8 mouse cellular contexts compared by ENCODE assay signal in genomic region chr11:58322824-58323569, GRCm38 (mm10). TPM values are rescaled to one million over a fixed set of nuclear protein-coding genes. Genes with fewer than 3 reads are reported as not detected.
A peak's percentile ranks its signal among the peaks of the same experiment; 100 is the strongest.
DNase-seq lines count a peak whose midpoint lies in the region; ATAC-seq lines count a peak whose summit lies in the region.

No protein-coding gene starts in this region.

- H3K4me3 ChIP-seq in intestine, embryonic 16.5 days (ENCODE audit: low read length) = peak overlapping the region; percentile 86

- peak overlapping the region; percentile 87 for H3K9ac ChIP-seq in intestine, embryonic 16.5 days (ENCODE audit: low read depth, low read length)

- DNase-seq in adrenal gland, adult 8-10 months = peak; percentile 97
- peak; percentile 91 for DNase-seq in embryo, embryonic 11.5 days (ENCODE audit: low read depth, low spot score)
- DNase-seq in gastrocnemius, postnatal 36 days = peak; percentile 96
- peak; percentile 97 to 98 for DNase-seq in left cerebral cortex, postnatal 25 days (ENCODE audit: low spot score in 2 of 2)
- DNase-seq in mesoderm, embryonic 11.5 days (ENCODE audit: low read depth, low spot score) = peak; percentile 96
- peak; percentile 96 for DNase-seq in right cerebral cortex, postnatal 25 days
- peak; percentile 96 to 97 for DNase-seq in urinary bladder, postnatal 36 days (ENCODE audit: low spot score in 2 of 2)

- no peaks in the 10 kb centered on the region for H3K27me3 ChIP-seq in intestine, embryonic 16.5 days (replicated peaks; ENCODE audit: control insufficient read depth, insufficient read depth, low read length)

- peaks cover 4% of the 10 kb centered on the region; the same call in 1 of the 2 replicates for H3K36me3 ChIP-seq in intestine, embryonic 16.5 days (ENCODE audit: control insufficient read depth, insufficient read depth, low read length)

- peak; percentile 99 for ATAC-seq in intestine, embryonic 16.5 days

- peak overlapping the region; percentile 91 for H3K4me2 ChIP-seq in intestine, embryonic 16.5 days (ENCODE audit: low read depth, low read length)

- intact Hi-C loops in gastrocnemius, postnatal 36 days (cut with DNase I) = no loop called here
- intact Hi-C loops in left cerebral cortex, postnatal 25 days (cut with DNase I) = no loop called here

- H3K9me3 ChIP-seq in intestine, embryonic 16.5 days (ENCODE audit: control insufficient read depth, low read length) = no peaks in the 10 kb centered on the region

- H3K27ac ChIP-seq in intestine, embryonic 16.5 days (ENCODE audit: low read length) = peak overlapping the region; percentile 98

- H3K4me1 ChIP-seq in intestine, embryonic 16.5 days (ENCODE audit: control insufficient read depth, insufficient read depth, low read length) = peaks cover 9% of the 10 kb centered on the region

- under 1% methylated on average over 63 of the region's 63 CpGs for WGBS in intestine, embryonic 16.5 days

RNA-seq across cellular contexts. Expression of gene Zfp672, which starts 7.1 kb away (rescaled TPM):
- 10 to 100 TPM; 44.3 to 65.6 (median 54.7) TPM for total RNA-seq in adrenal gland, adult 8-10 months (2022)
- 10 to 100 TPM; 36.7 to 41.7 TPM for total RNA-seq in gastrocnemius, postnatal 36 days (2021)
- polyA plus RNA-seq in intestine, embryonic 16.5 days (2015; fragmentation: Nextera tagmentation; extraction: Ambion mirVana) = 35.4 and 35.5 TPM in 2 replicates
- 10 to 100 TPM; 47.2 to 52.2 TPM for total RNA-seq in left cerebral cortex, postnatal 25 days (2021)

RNA-seq across cellular contexts. Expression of gene Sh3bp5l, which starts 7.5 kb away (rescaled TPM):
- 10 to 100 TPM; 53.5 to 58.2 (median 55.9) TPM for total RNA-seq in adrenal gland, adult 8-10 months (2022)
- 10 to 100 TPM; 26.1 to 27.9 TPM for total RNA-seq in gastrocnemius, postnatal 36 days (2021)
- polyA plus RNA-seq in intestine, embryonic 16.5 days (2015; fragmentation: Nextera tagmentation; extraction: Ambion mirVana) = 28.3 TPM in 2 replicates
- total RNA-seq in left cerebral cortex, postnatal 25 days (2021) = 10 to 100 TPM; 62.2 to 62.5 TPM

RNA-seq across cellular contexts. Expression of gene Zfp692, which starts 16.1 kb away (rescaled TPM):
- total RNA-seq in adrenal gland, adult 8-10 months (2022) = 10 to 100 TPM in 3 of 4 experiments, 1 to 10 TPM in 1; 9.6 to 26.7 (median 17.0) TPM
- total RNA-seq in gastrocnemius, postnatal 36 days (2021) = 1 to 10 TPM; 3.4 to 4.0 TPM
- 20.7 and 22.0 TPM in 2 replicates for polyA plus RNA-seq in intestine, embryonic 16.5 days (2015; fragmentation: Nextera tagmentation; extraction: Ambion mirVana)
- 10 to 100 TPM; 20.9 to 24.2 TPM for total RNA-seq in left cerebral cortex, postnatal 25 days (2021)

RNA-seq across cellular contexts. Expression of gene 4930438A08Rik, which starts 48.4 kb away (rescaled TPM):
- not detected for total RNA-seq in adrenal gland, adult 8-10 months (2022)
- total RNA-seq in gastrocnemius, postnatal 36 days (2021) = not detected
- polyA plus RNA-seq in intestine, embryonic 16.5 days (2015; fragmentation: Nextera tagmentation; extraction: Ambion mirVana) = not detected in 2 replicates
- total RNA-seq in left cerebral cortex, postnatal 25 days (2021) = not detected

RNA-seq across cellular contexts. Expression of gene Lypd8, which starts 55.8 kb away (rescaled TPM):
- total RNA-seq in adrenal gland, adult 8-10 months (2022) = not detected
- not detected for total RNA-seq in gastrocnemius, postnatal 36 days (2021)
- polyA plus RNA-seq in intestine, embryonic 16.5 days (2015; fragmentation: Nextera tagmentation; extraction: Ambion mirVana) = 1,405 and 1,451 TPM in 2 replicates
- not detected for total RNA-seq in left cerebral cortex, postnatal 25 days (2021)

Comparison
In these comparisons a context has a peak if more than half of its experiments do, and no peak if none do; other contexts are left out.
1. Peak in every context shown above with its lines: DNase-seq, ATAC-seq, H3K4me3 ChIP-seq and H3K27ac ChIP-seq.